Mouse (Mus musculus) heart, embryonic 14.5 days (tissue): ENCODE results near the gene Kcnq2. TPM values are rescaled to one million over a fixed set of nuclear protein-coding genes. Genes with fewer than 3 reads are reported as not detected.

ENCODE experiments used
- ATAC-seq: fragments of 200-750 bp; cut with Nextera tagmentation; 2 replicates; pipeline ENCODE4 v1.8.0; 2017; ENCODE audit warnings: low read depth, moderate TSS enrichment; ENCODE audit not compliant: insufficient number of reproducible peaks, insufficient read depth, low FRiP score
- H3K27ac ChIP-seq, 2 experiments: fragments of 200-500 bp in 1 of 2; fragments of 300-500 bp in 1 of 2; sonication (generic) in 1 of 2; replicated peaks in 1 of 2; 2 replicates each; pipeline ENCODE4 v1.5.1; 2012 to 2014; ENCODE audit warnings: low read depth in 2 of 2, low read length in 2 of 2, control low read depth in 1 of 2, mild to moderate bottlenecking in 1 of 2, mixed read lengths in 1 of 2; ENCODE audit not compliant: control insufficient read depth in 1 of 2, insufficient read depth in 1 of 2
- H3K27me3 ChIP-seq: fragments of 300-500 bp; sonication (generic); 2 replicates; pipeline ENCODE4 v1.6.1; 2014; ENCODE audit warnings: mild to moderate bottlenecking, low read length, control low read depth; ENCODE audit not compliant: control insufficient read depth, insufficient read depth
- H3K36me3 ChIP-seq: fragments of 300-500 bp; sonication (generic); 2 replicates; pipeline ENCODE4 v1.6.1; 2014; ENCODE audit warnings: mild to moderate bottlenecking, control low read depth, low read length, mixed read lengths; ENCODE audit not compliant: control insufficient read depth, insufficient read depth
- H3K4me1 ChIP-seq, 2 experiments: fragments of 200-500 bp in 1 of 2; fragments of 300-500 bp in 1 of 2; sonication (generic) in 1 of 2; 2 replicates each; pipeline ENCODE4 v1.6.1; 2012 to 2014; ENCODE audit warnings: low read length in 2 of 2, control low read depth in 1 of 2, mixed read lengths in 1 of 2; ENCODE audit not compliant: control insufficient read depth in 2 of 2, insufficient read depth in 2 of 2
- H3K4me2 ChIP-seq: fragments of 300-500 bp; sonication (generic); 2 replicates; pipeline ENCODE4 v1.6.1; 2014; ENCODE audit warnings: mild to moderate bottlenecking, low read length
- H3K4me3 ChIP-seq, 2 experiments: fragments of 200-500 bp in 1 of 2; fragments of 300-500 bp in 1 of 2; sonication (generic) in 1 of 2; 2 replicates each; pipeline ENCODE4 v1.5.1; 2012 to 2014; ENCODE audit warnings: low read length in 2 of 2, mild to moderate bottlenecking in 2 of 2, control low read depth in 1 of 2, low read depth in 1 of 2, moderate library complexity in 1 of 2; ENCODE audit not compliant: control insufficient read depth in 1 of 2, insufficient read depth in 1 of 2
- H3K9ac ChIP-seq: fragments of 300-500 bp; sonication (generic); 2 replicates; pipeline ENCODE4 v1.6.1; 2014; ENCODE audit warnings: mild to moderate bottlenecking, low read length
- H3K9me3 ChIP-seq: fragments of 300-500 bp; sonication (generic); 2 replicates; pipeline ENCODE4 v1.6.1; 2016; ENCODE audit warnings: low read length, control low read depth; ENCODE audit not compliant: control insufficient read depth
- WGBS: fragments of 180-500 bp; shearing (Covaris S2); extraction: QIAGEN DNeasy Blood & Tissue Kit; methylation state at CpG from one replicate; pipeline ENCODE4 v1.1.7; 2014; 5-methylcytosine and 5-hydroxymethylcytosine counted together
- polyA plus RNA-seq: library from polyadenylated mRNA; unstranded; fragments of >200 nt; fragmentation: Nextera tagmentation; extraction: Ambion mirVana; gene quantifications from 2 replicates; pipeline ENCODE4 v1.2.1, GENCODE M21; 2014

Kcnq2 gene
- polyA plus RNA-seq, 1 experiment from 2014 or later, result 0.11 TPM

DNA sequence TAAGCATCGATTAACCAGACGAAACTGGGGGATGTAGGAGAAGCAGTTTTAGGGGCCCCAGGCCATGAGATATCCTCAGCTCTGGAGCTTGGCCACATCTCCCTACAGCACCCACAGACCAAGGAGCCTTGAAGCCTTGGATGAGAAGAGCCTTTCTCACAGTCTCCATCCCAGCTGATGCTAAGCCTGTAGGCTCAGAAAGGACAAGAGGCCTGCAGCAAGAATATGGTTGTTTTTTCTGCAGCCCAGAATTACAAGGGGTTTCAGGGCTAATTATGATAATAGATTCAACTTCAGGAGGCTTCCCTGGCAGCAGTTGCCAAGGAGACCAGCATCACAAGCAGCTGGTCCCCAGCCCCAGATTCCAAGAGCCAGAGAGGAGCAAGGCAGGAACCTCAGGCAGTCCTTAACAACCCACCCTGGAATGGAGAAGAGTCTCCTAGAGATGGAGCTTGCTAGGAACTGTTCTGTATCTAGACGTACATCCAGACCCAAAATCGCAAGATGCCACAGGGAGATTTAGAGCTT lies 14.1 kb downstream of the Kcnq2 start:
- no peaks in the 10 kb centered on the region for H3K36me3 ChIP-seq
- WGBS, result 66% methylated on average over 4 of the region's 4 CpGs
- no peak overlapping the region for H3K27ac ChIP-seq
- no peaks in the 10 kb centered on the region for H3K4me1 ChIP-seq
- no peak overlapping the region for H3K4me3 ChIP-seq
- no peak overlapping the region for H3K9ac ChIP-seq
- H3K4me2 ChIP-seq, result no peak overlapping the region
- no peaks in the 10 kb centered on the region for H3K9me3 ChIP-seq
- peaks cover 27% of the 10 kb centered on the region for H3K27me3 ChIP-seq
- ATAC-seq, result no peak

DNA sequence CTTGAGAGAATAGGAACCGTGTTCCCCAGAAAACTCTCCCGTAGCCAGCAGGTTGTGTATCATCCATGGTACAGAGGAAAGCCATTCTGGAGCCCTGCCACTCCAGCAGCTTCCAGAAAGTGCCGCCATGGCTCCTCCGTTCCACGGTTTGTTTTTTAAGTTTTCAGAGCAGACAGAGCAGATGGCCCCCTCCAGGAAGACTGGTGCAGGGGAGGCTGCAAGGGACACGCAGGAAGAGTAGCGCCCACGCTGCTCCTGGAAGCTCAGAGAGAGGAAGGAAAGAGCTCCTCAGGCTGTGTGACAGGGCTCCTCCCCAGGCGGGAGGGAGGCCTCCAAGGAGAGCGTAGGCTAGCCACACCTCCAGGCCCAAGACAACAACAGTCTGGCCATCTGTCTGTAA lies 15.1 kb downstream of the Kcnq2 start:
- Histone ChIP-seq H3K9me3 (no peaks in the 10 kb centered on the region), H3K4me3 (no peak overlapping the region), H3K27me3 (peaks cover 23% of the 10 kb centered on the region), H3K36me3 (no peaks in the 10 kb centered on the region), H3K4me2 (no peak overlapping the region), H3K4me1 (no peaks in the 10 kb centered on the region), H3K27ac (no peak overlapping the region), H3K9ac (no peak overlapping the region)
- no peak for ATAC-seq
- 16% methylated on average over 10 of the region's 10 CpGs for WGBS

DNA sequence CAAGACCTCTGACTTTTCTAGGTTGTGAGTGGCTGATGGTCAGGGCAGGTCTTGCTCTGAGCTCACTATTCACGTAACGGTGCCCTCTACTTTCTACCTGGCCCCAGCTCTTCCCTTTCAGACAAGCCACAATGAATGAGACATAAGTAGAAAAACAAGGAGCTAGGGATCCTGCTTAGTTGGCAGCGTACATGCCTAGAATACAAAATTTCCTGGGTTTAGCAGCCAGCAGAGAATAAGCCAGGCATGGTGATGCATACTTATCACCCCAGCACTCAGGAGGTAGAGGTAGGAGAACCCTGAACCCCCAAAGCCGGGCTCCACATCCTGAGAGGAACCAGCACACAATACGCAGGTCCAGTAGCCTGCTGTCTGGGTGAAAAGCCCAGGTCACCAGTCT lies 18.7 kb downstream of the Kcnq2 start:
- no peaks in the 10 kb centered on the region for H3K4me1 ChIP-seq
- peaks cover 17% of the 10 kb centered on the region for H3K27me3 ChIP-seq
- H3K4me2 ChIP-seq, result no peak overlapping the region
- H3K9ac ChIP-seq, result no peak overlapping the region
- WGBS, result 73% methylated on average over 5 of the region's 5 CpGs
- H3K9me3 ChIP-seq, result no peaks in the 10 kb centered on the region
- H3K4me3 ChIP-seq, result no peak overlapping the region
- no peak for ATAC-seq
- H3K36me3 ChIP-seq, result no peaks in the 10 kb centered on the region
- H3K27ac ChIP-seq, result no peak overlapping the region

DNA sequence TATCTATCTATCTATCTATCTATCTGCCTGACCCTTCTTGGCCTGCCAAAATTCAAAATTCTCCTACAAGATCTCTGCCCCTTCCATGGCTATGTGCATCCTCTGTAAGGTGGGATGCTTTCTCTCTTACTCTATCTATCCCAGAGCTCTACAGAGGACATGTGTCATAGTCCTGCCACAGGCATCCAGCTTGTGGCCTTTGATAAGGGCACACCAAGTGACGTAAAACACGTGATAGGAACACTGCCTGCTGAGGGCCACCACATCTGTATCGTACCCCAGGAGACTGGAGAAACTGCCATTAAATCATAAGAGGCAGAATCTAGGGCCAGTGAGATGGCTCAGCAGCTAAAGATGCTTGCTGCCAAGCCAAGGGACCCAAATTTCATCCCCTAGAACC lies 19.7 kb downstream of the Kcnq2 start:
- no peak for ATAC-seq
- H3K27me3 ChIP-seq, result peaks cover 14% of the 10 kb centered on the region
- WGBS, result 59% methylated on average over 3 of the region's 3 CpGs

DNA sequence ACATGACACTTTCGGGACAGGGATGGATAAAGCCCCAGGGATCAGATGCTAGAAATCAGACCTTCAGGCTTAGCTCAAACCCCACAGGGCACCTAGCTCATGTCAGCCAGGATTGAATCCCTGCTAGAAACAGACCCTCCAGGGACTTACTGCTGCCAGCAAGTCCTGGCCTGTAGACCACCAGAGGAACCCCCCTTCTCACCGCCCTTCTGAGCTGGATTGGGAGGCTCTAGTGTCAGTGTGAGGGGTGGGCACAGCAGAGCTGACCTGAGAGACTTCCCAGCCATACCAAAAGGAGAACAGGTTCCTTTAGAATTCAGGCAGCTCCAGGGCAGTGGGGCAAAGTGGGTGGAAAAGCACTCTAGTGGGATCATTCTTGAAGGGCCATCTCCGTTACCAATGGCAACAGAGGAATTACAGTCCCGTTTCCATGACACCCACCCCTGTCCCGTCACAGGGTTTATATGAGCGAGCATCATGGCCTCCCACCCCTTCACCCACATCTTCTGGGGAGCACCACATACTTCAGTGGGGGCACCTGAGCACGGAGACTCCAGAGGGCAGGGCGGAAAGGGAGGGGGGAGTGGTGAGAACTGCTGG lies 21.2 kb downstream of the Kcnq2 start:
- Histone ChIP-seq H3K9me3 (no peaks in the 10 kb centered on the region), H3K4me1 (no peaks in the 10 kb centered on the region), H3K4me2 (no peak overlapping the region), H3K4me3 (no peak overlapping the region), H3K36me3 (no peaks in the 10 kb centered on the region), H3K9ac (no peak overlapping the region), H3K27me3 (peaks cover 8% of the 10 kb centered on the region; the same call in 1 of the 2 replicates), H3K27ac (no peak overlapping the region)
- no peak for ATAC-seq
- WGBS, result 70% methylated on average over 8 of the region's 8 CpGs

More for the DNA sequence above, 19.7 kb downstream of the Kcnq2 start:
- H3K4me3 ChIP-seq, result no peak overlapping the region
- no peak overlapping the region for H3K27ac ChIP-seq
- no peak overlapping the region for H3K9ac ChIP-seq
- no peaks in the 10 kb centered on the region for H3K36me3 ChIP-seq
- no peak overlapping the region for H3K4me2 ChIP-seq
- no peaks in the 10 kb centered on the region for H3K4me1 ChIP-seq
- no peaks in the 10 kb centered on the region for H3K9me3 ChIP-seq

DNA sequence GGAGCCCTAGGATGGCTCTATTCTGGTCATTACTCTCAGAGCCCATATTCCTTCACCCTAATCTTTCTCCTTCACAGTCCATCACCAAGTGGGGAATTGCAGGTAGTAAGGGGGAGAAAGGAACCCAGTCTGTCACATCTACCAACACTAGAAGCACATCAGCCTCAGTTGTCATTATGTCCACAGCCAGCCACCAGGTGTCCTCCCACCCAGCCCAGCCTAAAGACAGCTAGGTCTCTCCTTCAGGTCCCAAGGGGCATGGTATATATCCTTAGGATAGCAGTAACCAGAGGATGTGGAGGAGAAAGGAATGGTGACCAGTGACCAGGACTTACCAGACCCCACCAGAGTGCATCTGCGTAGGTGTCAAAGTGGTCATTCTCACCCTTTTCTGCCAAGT lies 23.4 kb downstream of the Kcnq2 start:
- no peaks in the 10 kb centered on the region for H3K36me3 ChIP-seq
- H3K27ac ChIP-seq, result no peak overlapping the region
- H3K27me3 ChIP-seq, result peaks cover 6% of the 10 kb centered on the region; the same call in 1 of the 2 replicates
- 92% methylated on average over 1 of the region's 1 CpGs for WGBS
- no peak overlapping the region for H3K9ac ChIP-seq
- no peak for ATAC-seq
- no peaks in the 10 kb centered on the region for H3K9me3 ChIP-seq
- no peaks in the 10 kb centered on the region for H3K4me1 ChIP-seq
- H3K4me3 ChIP-seq, result no peak overlapping the region
- no peak overlapping the region for H3K4me2 ChIP-seq

DNA sequence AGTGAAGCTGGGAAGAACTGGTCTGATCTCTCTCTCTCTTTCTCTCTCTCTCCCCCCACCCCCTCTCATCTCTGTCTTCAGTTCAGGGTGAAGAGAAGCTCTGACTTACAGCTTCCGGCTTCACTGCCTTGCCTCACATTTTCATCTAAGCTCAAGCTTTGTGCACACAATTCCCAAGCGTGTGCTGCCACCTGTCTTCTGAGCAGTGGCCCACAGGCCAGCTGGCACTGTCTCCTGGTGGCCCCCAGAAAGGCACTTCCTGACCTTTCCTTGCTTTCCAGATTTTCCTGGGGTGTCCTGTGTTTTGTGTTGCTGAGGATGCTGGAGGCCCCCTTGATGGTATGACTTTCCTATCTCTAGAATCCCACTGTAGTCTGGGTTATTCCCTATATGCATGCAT lies 31.0 kb downstream of the Kcnq2 start:
- no peak for ATAC-seq
- no peak overlapping the region for H3K9ac ChIP-seq
- 57% methylated on average over 2 of the region's 2 CpGs for WGBS
- H3K4me2 ChIP-seq, result no peak overlapping the region
- no peaks in the 10 kb centered on the region for H3K9me3 ChIP-seq
- no peaks in the 10 kb centered on the region for H3K36me3 ChIP-seq
- H3K4me1 ChIP-seq, result no peaks in the 10 kb centered on the region
- H3K4me3 ChIP-seq, result no peak overlapping the region
- H3K27me3 ChIP-seq, result peaks cover 2% of the 10 kb centered on the region; the same call in 1 of the 2 replicates
- no peak overlapping the region for H3K27ac ChIP-seq

DNA sequence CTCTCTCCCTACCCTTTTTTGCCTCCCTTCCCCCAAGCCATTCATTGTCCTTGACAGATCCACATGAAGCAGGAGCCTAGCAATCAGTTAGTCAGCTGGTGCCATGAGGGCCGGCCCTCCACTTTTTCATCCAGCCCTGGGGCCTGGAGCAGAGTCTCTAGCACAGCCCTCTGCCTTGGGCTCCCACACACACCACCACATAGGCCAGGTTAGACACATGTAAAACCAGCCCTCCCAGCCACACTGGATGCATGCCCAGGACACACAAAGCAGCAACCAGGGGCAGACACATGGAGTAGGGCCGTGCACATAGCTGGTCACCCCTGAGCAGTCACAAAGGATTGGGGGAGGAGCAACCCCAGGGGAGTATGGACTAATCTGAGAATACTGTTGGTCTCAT lies 32.9 kb downstream of the Kcnq2 start:
- H3K27me3 ChIP-seq, result peaks cover 9% of the 10 kb centered on the region
- WGBS, result 49% methylated on average over 2 of the region's 2 CpGs
- no peak for ATAC-seq

More for the DNA sequence above, 32.9 kb downstream of the Kcnq2 start:
- Histone ChIP-seq H3K27ac (no peak overlapping the region), H3K9me3 (no peaks in the 10 kb centered on the region), H3K4me3 (no peak overlapping the region), H3K4me1 (no peaks in the 10 kb centered on the region), H3K9ac (no peak overlapping the region), H3K4me2 (no peak overlapping the region), H3K36me3 (no peaks in the 10 kb centered on the region)
